Mouse (Mus musculus) myocyte (in vitro differentiated cells): ENCODE measurements around the gene Ccdc30. TPM values are rescaled to one million over a fixed set of nuclear protein-coding genes. Genes with fewer than 3 reads are reported as not detected.

Experiments
- H3K27me3 ChIP-seq: one replicate; pipeline ENCODE4 v1.6.1; 2011; ENCODE audit not compliant: control insufficient read depth, insufficient read depth, insufficient read length
- H3K36me3 ChIP-seq: one replicate; pipeline ENCODE4 v1.6.1; 2011; ENCODE audit not compliant: control insufficient read depth, insufficient read depth
- H3K4me2 ChIP-seq: one replicate; pipeline ENCODE4 v1.6.1; 2011; ENCODE audit warnings: low read depth, control low read depth
- H3K4me3 ChIP-seq: one replicate; pipeline ENCODE4 v1.5.1; 2011; ENCODE audit warnings: mild to moderate bottlenecking, control low read depth, moderate library complexity
- H3K79me2 ChIP-seq: one replicate; pipeline ENCODE4 v1.6.1; 2011; ENCODE audit not compliant: control insufficient read depth, insufficient read depth
- H3ac ChIP-seq: one replicate; pipeline ENCODE4 v1.6.1; 2011; ENCODE audit not compliant: control insufficient read depth, insufficient read length
- CEBPB ChIP-seq: IDR thresholded peaks from 2 replicates; pipeline ENCODE4 v1.6.1; 2011; ENCODE audit warnings: mild to moderate bottlenecking, moderate library complexity; ENCODE audit not compliant: poor library complexity, insufficient read depth, severe bottlenecking
- E2F4 ChIP-seq: IDR thresholded peaks from one replicate; pipeline ENCODE4 v1.6.1; 2011; ENCODE audit warnings: mild to moderate bottlenecking, control low read depth, moderate library complexity; ENCODE audit not compliant: insufficient read depth
- MAX ChIP-seq: IDR thresholded peaks from one replicate; pipeline ENCODE4 v1.6.1; 2011; ENCODE audit warnings: low read depth, mild to moderate bottlenecking, control low read depth
- MYOD1 ChIP-seq, 3 experiments: IDR thresholded peaks; one replicate each; pipeline ENCODE4 v1.6.1; 2011; ENCODE audit warnings: control low read depth in 2 of 3, low read depth in 2 of 3, mild to moderate bottlenecking in 2 of 3, moderate library complexity in 1 of 3; ENCODE audit not compliant: insufficient read length in 2 of 3, control insufficient read depth in 1 of 3
- MYOG ChIP-seq, 3 experiments: IDR thresholded peaks; one replicate each; pipeline ENCODE4 v1.6.1; 2011; ENCODE audit warnings: control low read depth in 2 of 3, low read depth in 2 of 3, mild to moderate bottlenecking in 2 of 3; ENCODE audit not compliant: insufficient read length in 2 of 3, control insufficient read depth in 1 of 3, insufficient read depth in 1 of 3
- POLR2A ChIP-seq: IDR thresholded peaks from one replicate; pipeline ENCODE4 v1.6.1; 2011; ENCODE audit warnings: low read depth, mild to moderate bottlenecking, control low read depth, moderate library complexity; ENCODE audit not compliant: insufficient read length
- POLR2AphosphoS2 ChIP-seq: IDR thresholded peaks from one replicate; pipeline ENCODE4 v1.6.1; 2011; ENCODE audit warnings: low read depth, control low read depth; ENCODE audit not compliant: insufficient read length
- REST ChIP-seq: IDR thresholded peaks from one replicate; pipeline ENCODE4 v1.6.1; 2011; ENCODE audit warnings: mild to moderate bottlenecking, control low read depth, moderate library complexity; ENCODE audit not compliant: insufficient read depth, insufficient read length
- SRF ChIP-seq: IDR thresholded peaks from one replicate; pipeline ENCODE4 v1.6.1; 2011; ENCODE audit warnings: low read depth; ENCODE audit not compliant: control insufficient read depth, insufficient read length
- TCF12 ChIP-seq: IDR thresholded peaks from one replicate; pipeline ENCODE4 v1.6.1; 2011; ENCODE audit warnings: mild to moderate bottlenecking, control low read depth; ENCODE audit not compliant: poor library complexity, insufficient read depth, severe bottlenecking
- TCF3 ChIP-seq: IDR thresholded peaks from one replicate; pipeline ENCODE4 v1.6.1; 2011; ENCODE audit warnings: low read depth, control low read depth; ENCODE audit not compliant: insufficient read length
- USF1 ChIP-seq: IDR thresholded peaks from one replicate; pipeline ENCODE4 v1.6.1; 2011; ENCODE audit warnings: low read depth, mild to moderate bottlenecking, control low read depth, moderate library complexity
- polyA plus RNA-seq: library from polyadenylated mRNA; unstranded; fragments of >200 nt; fragmentation: generic; extraction: Trizol; gene quantifications from one replicate; pipeline ENCODE4 v1.2.1, GENCODE M21; 2012; ENCODE audit warnings: missing spikeins

The Ccdc30 gene
- polyA plus RNA-seq, 1 experiment, result 0.17 TPM

- no peak overlapping the region for H3ac ChIP-seq
- H3K27me3 ChIP-seq, result no peaks in the 10 kb centered on the region
- TF ChIP-seq POLR2AphosphoS2, result no peak
- no peak for TF ChIP-seq MYOD1 (IDR thresholded peaks at IDR 0.05; ENCODE audit: control insufficient read depth in 1 of 3, insufficient read length in 2 of 3, low read depth in 2 of 3)
- no peak for TF ChIP-seq SRF
- no peak for TF ChIP-seq MAX
- no peak for TF ChIP-seq POLR2A
- TF ChIP-seq TCF12, result no peak
- no peak for TF ChIP-seq TCF3
- no peak for TF ChIP-seq USF1
- no peak for TF ChIP-seq MYOG (IDR thresholded peaks at IDR 0.05; ENCODE audit: control insufficient read depth in 1 of 3, insufficient read depth in 1 of 3, insufficient read length in 2 of 3, low read depth in 2 of 3)
- no peak for TF ChIP-seq E2F4
- no peak for TF ChIP-seq REST
- TF ChIP-seq CEBPB, result no peak
- H3K4me2 ChIP-seq, result no peak overlapping the region
- H3K4me3 ChIP-seq, result no peak overlapping the region
- H3K79me2 ChIP-seq, result no peaks in the 10 kb centered on the region
- H3K36me3 ChIP-seq, result peaks cover 13% of the 10 kb centered on the region
Measured at GRCm38 (mm10) chr4:119313756-119314155, 101.6 kb downstream of the Ccdc30 start.

DNA sequence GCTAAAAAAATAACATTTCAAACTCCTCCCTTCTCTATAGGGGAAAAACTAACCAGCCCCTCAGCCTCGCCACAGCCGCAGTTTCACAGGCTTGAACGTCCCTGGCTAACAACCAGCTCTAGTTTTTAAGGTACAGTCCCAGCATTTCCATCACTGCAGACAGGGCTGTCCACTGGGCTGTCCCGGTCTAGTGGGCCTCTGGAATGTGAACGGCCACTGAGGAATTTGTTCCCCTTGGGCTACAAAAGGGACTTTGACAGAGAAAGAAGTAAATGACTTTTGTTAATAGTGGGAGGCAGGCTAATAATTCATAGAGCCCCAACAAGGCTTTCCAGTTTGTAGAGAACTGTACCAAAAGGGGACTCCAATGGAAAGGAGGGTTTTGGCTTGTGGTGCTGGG is 109.9 kb downstream of the Ccdc30 start:
- Histone ChIP-seq H3K27me3 (no peaks in the 10 kb centered on the region), H3K79me2 (no peaks in the 10 kb centered on the region), H3K4me2 (no peak overlapping the region), H3K4me3 (no peak overlapping the region), H3ac (no peak overlapping the region), H3K36me3 (no peaks in the 10 kb centered on the region)
- TF ChIP-seq POLR2A (no peak), CEBPB (no peak)

- Histone ChIP-seq H3K79me2 (no peaks in the 10 kb centered on the region), H3K36me3 (no peaks in the 10 kb centered on the region), H3ac (no peak overlapping the region), H3K27me3 (no peaks in the 10 kb centered on the region), H3K4me2 (no peak overlapping the region), H3K4me3 (no peak overlapping the region)
- no peak for TF ChIP-seq USF1
- no peak for TF ChIP-seq CEBPB
- no peak for TF ChIP-seq MYOG (IDR thresholded peaks at IDR 0.05; ENCODE audit: control insufficient read depth in 1 of 3, insufficient read depth in 1 of 3, insufficient read length in 2 of 3, low read depth in 2 of 3)
- no peak for TF ChIP-seq POLR2A
- no peak for TF ChIP-seq SRF
- no peak for TF ChIP-seq MYOD1 (IDR thresholded peaks at IDR 0.05; ENCODE audit: control insufficient read depth in 1 of 3, insufficient read length in 2 of 3, low read depth in 2 of 3)
- no peak for TF ChIP-seq REST
- no peak for TF ChIP-seq POLR2AphosphoS2
- TF ChIP-seq TCF12, result no peak
- no peak for TF ChIP-seq E2F4
- no peak for TF ChIP-seq TCF3
- no peak for TF ChIP-seq MAX
Measured at GRCm38 (mm10) chr4:119303291-119303690, 112.0 kb downstream of the Ccdc30 start.

GRCm38 (mm10) chr4:119301777-119302176 is 113.5 kb downstream of the Ccdc30 start:
- no peaks in the 10 kb centered on the region for H3K27me3 ChIP-seq
- H3K36me3 ChIP-seq, result no peaks in the 10 kb centered on the region
- H3K4me2 ChIP-seq, result no peak overlapping the region
- TF ChIP-seq USF1, result no peak
- TF ChIP-seq MAX, result no peak
- TF ChIP-seq REST, result no peak
- TF ChIP-seq POLR2A, result no peak
- no peak overlapping the region for H3ac ChIP-seq
- H3K79me2 ChIP-seq, result no peaks in the 10 kb centered on the region
- no peak overlapping the region for H3K4me3 ChIP-seq

DNA sequence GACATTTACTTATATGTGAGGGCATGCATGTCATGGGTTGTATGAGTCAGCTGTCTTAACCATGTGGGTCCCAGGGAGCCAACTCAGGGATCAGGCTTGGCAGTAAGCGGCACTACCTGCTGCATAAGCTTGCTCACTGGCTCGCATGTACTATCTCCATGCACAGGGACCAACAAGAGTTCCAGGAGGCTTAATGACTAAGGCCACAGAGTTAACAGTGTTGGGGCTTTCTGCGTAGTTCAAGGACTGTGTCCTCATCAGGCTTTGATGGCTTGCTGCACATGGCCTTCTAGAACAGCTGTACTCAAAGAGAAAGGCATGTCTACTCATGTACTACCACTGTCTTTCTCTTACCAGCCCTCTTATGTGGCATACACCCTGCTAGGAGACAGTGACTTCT is 114.6 kb downstream of the Ccdc30 start:
- Histone ChIP-seq H3K36me3 (no peaks in the 10 kb centered on the region), H3K79me2 (no peaks in the 10 kb centered on the region), H3ac (no peak overlapping the region), H3K4me2 (no peak overlapping the region), H3K27me3 (no peaks in the 10 kb centered on the region), H3K4me3 (no peak overlapping the region)
- TF ChIP-seq TCF3 (no peak), TCF12 (no peak), MYOG (IDR thresholded peaks at IDR 0.05; ENCODE audit: control insufficient read depth in 1 of 3, insufficient read depth in 1 of 3, insufficient read length in 2 of 3, low read depth in 2 of 3) (no peak), MAX (no peak), E2F4 (no peak), SRF (no peak), MYOD1 (IDR thresholded peaks at IDR 0.05; ENCODE audit: control insufficient read depth in 1 of 3, insufficient read length in 2 of 3, low read depth in 2 of 3) (no peak), REST (no peak), CEBPB (no peak), POLR2AphosphoS2 (no peak), POLR2A (no peak), USF1 (no peak)
